Mouse (Mus musculus) olfactory bulb, adult 2 months (tissue): Measurements from ENCODE around the gene Rnf144b. TPM values are rescaled to one million over a fixed set of nuclear protein-coding genes. Genes with fewer than 3 reads are reported as not detected.

Experiments used
- H3K27ac ChIP-seq: fragments of 200-500 bp; 2 replicates; pipeline ENCODE4 v1.5.1; 2012; ENCODE audit warnings: low read depth, low read length; ENCODE audit not compliant: insufficient read depth
- H3K4me1 ChIP-seq: fragments of 200-500 bp; 2 replicates; pipeline ENCODE4 v1.6.1; 2012; ENCODE audit warnings: low read length; ENCODE audit not compliant: control insufficient read depth, insufficient read depth
- H3K4me3 ChIP-seq: fragments of 200-500 bp; 2 replicates; pipeline ENCODE4 v1.5.1; 2012; ENCODE audit warnings: mild to moderate bottlenecking, low read depth, low read length, moderate library complexity; ENCODE audit not compliant: insufficient read depth
- CTCF ChIP-seq: fragments of 200-500 bp; IDR thresholded peaks from 2 replicates; pipeline ENCODE4 v1.5.1; 2012; ENCODE audit warnings: low read depth, mild to moderate bottlenecking, low read length, moderate library complexity; ENCODE audit not compliant: insufficient read depth
- POLR2A ChIP-seq: fragments of 200-500 bp; IDR thresholded peaks from 2 replicates; pipeline ENCODE4 v1.6.1; 2012; ENCODE audit warnings: mild to moderate bottlenecking, low read depth, low read length, moderate library complexity; ENCODE audit not compliant: insufficient read depth
- WGBS: fragments of 180-500 bp; shearing (Covaris S2); methylation state at CpG from one replicate; pipeline ENCODE4 v1.1.7; 2018; 5-methylcytosine and 5-hydroxymethylcytosine counted together
- polyA plus RNA-seq: library from polyadenylated mRNA; stranded (reverse); fragments of >200 nt; gene quantifications from 2 replicates; pipeline ENCODE4 v1.2.4, GENCODE M21; 2012; ENCODE audit warnings: low replicate concordance; ENCODE audit not compliant: missing spikeins, insufficient read depth, insufficient read length

Gene Rnf144b
- polyA plus RNA-seq, 1 experiment = not detected

GRCm38 (mm10) chr13:47142764-47143163 is 20.3 kb downstream of the Rnf144b start:
- no peak for TF ChIP-seq CTCF
- TF ChIP-seq POLR2A = no peak
- H3K4me1 ChIP-seq = no peaks in the 10 kb centered on the region
- H3K27ac ChIP-seq = no peak overlapping the region
- H3K4me3 ChIP-seq = no peak overlapping the region
- 80% methylated on average over 6 of the region's 6 CpGs for WGBS

- Histone ChIP-seq H3K27ac (no peak overlapping the region), H3K4me1 (peaks cover 9% of the 10 kb centered on the region; the same call in 1 of the 2 replicates), H3K4me3 (no peak overlapping the region)
- TF ChIP-seq CTCF (no peak), POLR2A (no peak)
- 81% methylated on average over 9 of the region's 9 CpGs for WGBS
Observed at GRCm38 (mm10) chr13:47145939-47146338, 23.5 kb downstream of the Rnf144b start.

DNA sequence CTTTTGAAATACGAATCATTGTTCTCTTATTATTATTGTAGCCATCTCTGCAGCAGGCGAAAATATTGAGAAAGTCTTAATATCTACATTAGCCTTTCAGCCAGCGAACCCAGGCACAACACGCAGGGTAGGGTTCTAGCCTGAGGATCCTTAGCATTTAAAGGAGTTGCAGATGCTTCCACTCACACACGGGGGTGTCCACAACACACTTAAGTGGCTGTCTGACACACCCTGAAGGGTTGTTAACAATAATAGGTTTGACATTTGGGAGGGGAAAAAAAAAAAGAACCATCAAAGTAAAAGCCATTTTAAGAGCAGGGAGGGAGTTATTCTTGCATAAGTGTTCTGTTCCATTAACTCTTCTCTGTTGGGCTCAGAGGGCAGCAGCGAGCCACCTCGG is 23.9 kb downstream of the Rnf144b start:
- Histone ChIP-seq H3K4me3 (no peak overlapping the region), H3K27ac (no peak overlapping the region), H3K4me1 (peaks cover 9% of the 10 kb centered on the region; the same call in 1 of the 2 replicates)
- 70% methylated on average over 7 of the region's 7 CpGs for WGBS
- TF ChIP-seq CTCF (no peak), POLR2A (no peak)

DNA sequence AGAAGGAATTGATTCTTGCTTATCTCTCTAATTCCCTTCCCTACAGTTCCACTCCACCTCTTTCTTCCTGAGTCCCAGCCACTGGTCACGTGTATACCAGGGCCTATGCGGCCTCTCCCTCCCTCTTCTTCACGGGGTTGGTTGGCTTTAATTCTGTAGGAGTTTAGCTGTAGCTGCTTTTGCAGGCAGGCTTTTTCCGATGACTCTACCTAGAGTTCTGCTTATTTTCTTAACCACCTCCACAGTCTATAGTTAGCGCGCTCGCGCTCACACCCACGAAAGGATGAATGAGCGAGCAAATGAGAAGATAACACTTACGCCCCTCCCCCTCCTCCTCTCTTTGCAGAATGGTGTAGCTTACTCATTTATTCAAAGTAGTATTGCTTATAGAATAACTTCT is 26.1 kb downstream of the Rnf144b start:
- 34% methylated on average over 11 of the region's 11 CpGs for WGBS
- TF ChIP-seq CTCF (no peak), POLR2A (no peak)
- Histone ChIP-seq H3K27ac (no peak overlapping the region), H3K4me3 (no peak overlapping the region), H3K4me1 (peaks cover 9% of the 10 kb centered on the region; the same call in 1 of the 2 replicates)

DNA sequence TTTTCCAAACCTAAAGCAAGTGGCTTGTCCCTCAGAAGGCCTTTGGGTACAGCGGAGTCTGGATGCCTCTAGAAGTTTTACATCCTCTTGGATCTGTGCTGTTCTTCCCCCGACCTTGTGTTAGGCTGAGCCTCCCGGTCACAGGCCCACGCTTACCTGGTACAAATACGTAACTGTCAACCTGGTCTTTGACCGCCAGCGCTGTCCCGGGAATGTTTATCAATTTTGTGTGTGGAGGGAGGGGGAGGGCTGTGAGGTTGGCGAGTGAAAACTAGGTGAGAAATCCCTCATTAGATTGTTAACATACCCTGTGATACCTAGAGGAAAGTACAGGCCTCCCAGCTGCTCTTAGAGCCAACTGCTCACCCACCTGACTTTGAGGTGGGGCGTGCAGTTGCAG is 27.5 kb downstream of the Rnf144b start:
- H3K4me3 ChIP-seq = no peak overlapping the region
- no peak for TF ChIP-seq POLR2A
- TF ChIP-seq CTCF = no peak
- WGBS = 96% methylated on average over 10 of the region's 10 CpGs
- peaks cover 13% of the 10 kb centered on the region; the same call in 1 of the 2 replicates for H3K4me1 ChIP-seq
- no peak overlapping the region for H3K27ac ChIP-seq

GRCm38 (mm10) chr13:47151060-47151459 is 28.6 kb downstream of the Rnf144b start:
- Histone ChIP-seq H3K4me3 (no peak overlapping the region), H3K4me1 (peaks cover 13% of the 10 kb centered on the region; the same call in 1 of the 2 replicates), H3K27ac (no peak overlapping the region)
- WGBS = 85% methylated on average over 14 of the region's 14 CpGs
- no peak for TF ChIP-seq CTCF

DNA sequence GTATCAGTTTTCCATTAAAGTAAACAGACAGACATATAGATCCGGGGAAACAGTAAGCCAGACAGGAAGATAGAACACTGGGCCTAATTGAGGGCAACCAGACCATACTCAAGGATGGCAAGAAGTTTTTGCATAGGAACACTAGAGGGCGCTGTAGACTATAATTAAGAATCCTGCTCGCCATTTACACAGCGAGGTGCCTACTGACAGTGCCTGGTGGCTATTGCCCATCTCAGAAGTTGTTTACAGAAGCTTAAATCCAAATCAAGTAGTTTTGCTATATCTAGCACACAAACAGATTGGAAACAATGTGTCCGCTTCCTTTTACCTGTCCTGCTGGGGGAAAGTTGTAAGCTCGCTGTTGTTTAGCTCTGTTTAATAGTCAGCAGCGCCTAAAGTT is 29.9 kb downstream of the Rnf144b start:
- no peak overlapping the region for H3K4me3 ChIP-seq
- peaks cover 13% of the 10 kb centered on the region; the same call in 1 of the 2 replicates for H3K4me1 ChIP-seq
- TF ChIP-seq CTCF = no peak
- TF ChIP-seq POLR2A = no peak
- 37% methylated on average over 7 of the region's 7 CpGs for WGBS
- no peak overlapping the region for H3K27ac ChIP-seq

DNA sequence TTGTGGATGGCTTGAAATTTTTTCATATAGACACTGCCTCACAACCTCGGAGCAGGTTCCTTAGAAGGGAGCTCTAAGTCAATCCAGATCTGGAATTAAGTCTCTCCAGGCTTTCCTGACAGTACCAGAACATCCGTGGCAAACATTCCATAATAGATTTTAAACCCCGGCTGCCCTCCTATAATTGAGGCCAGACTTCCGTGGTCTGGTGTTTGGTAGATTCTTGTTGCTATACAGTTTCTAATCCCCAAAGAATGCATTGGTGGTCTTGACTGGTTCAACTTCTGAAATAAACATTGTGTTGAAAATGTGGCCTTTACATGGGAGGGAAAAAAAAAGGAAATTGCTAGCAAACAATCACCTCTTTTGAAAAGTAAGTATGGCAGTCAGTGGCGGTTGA is 30.8 kb downstream of the Rnf144b start:
- WGBS = 73% methylated on average over 5 of the region's 5 CpGs
- peaks cover 11% of the 10 kb centered on the region; the same call in 1 of the 2 replicates for H3K4me1 ChIP-seq
- TF ChIP-seq POLR2A = no peak
- H3K4me3 ChIP-seq = no peak overlapping the region
- H3K27ac ChIP-seq = no peak overlapping the region

GRCm38 (mm10) chr13:47154866-47155265 is 32.4 kb downstream of the Rnf144b start:
- H3K27ac ChIP-seq = no peak overlapping the region
- WGBS = 53% methylated on average over 4 of the region's 4 CpGs
- no peak overlapping the region for H3K4me3 ChIP-seq
- no peak for TF ChIP-seq POLR2A
- no peak for TF ChIP-seq CTCF
- H3K4me1 ChIP-seq = 0 out of 2 replicates have a peak, but pooled peaks cover 5% of the 10 kb centered on the region

DNA sequence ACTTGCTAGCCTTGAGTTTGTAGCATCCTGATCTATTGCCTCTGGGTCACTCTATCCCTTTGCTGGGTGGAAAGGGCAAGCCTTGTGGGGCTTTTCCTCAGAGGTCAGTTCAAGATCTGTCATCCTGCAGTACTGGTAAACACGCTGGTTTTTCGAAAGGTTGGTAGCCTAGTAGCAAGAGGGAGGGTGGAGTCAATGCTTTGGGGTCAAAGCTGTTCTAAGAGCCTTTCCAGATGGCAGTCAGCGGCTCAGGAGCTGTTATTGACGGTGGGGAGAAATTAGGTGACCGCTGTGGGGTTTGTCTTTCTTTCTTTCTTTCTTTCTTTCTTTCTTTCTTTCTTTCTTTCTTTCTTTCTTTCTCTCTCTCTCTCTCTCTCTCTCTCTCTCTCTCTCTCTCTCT is 34.4 kb downstream of the Rnf144b start:
- whole genome bisulfite sequencing = 76% methylated on average over 5 of the region's 5 CpGs
- TF ChIP-seq POLR2A (no peak), CTCF (no peak)
- Histone ChIP-seq H3K4me3 (no peak overlapping the region), H3K4me1 (0 out of 2 replicates have a peak, but pooled peaks cover 5% of the 10 kb centered on the region), H3K27ac (no peak overlapping the region)
